In genomic region chr17:74431481-74431880, GRCm38 (mm10) we compare ENCODE assay signal across 9 mouse cellular contexts. TPM values are rescaled to one million over a fixed set of nuclear protein-coding genes. Genes with fewer than 3 reads are reported as not detected.
A peak's percentile ranks its signal among the peaks of the same experiment; 100 is the strongest.
DNase-seq lines count a peak whose midpoint lies in the region; ATAC-seq lines count a peak whose summit lies in the region.
"Had no signal": no experiment of that assay in that cellular context is flagged by ENCODE, and none has a peak within 500 bp of the region (broad histone marks: within the 10 kb centered on the region; RNA-seq: fewer than 3 reads in every experiment).

No protein-coding gene starts in this region.

- H3K27ac ChIP-seq in forebrain, embryonic 14.5 days (ENCODE audit: low read depth, low read length), result no peak overlapping the region
- H3K27ac ChIP-seq in forebrain, embryonic 16.5 days (ENCODE audit: low read length), result no peak overlapping the region
- H3K27ac ChIP-seq in neural tube, embryonic 11.5 days (ENCODE audit: low read depth, low read length), result no peak overlapping the region
- no peak overlapping the region for H3K27ac ChIP-seq in neural tube, embryonic 15.5 days (replicated peaks)
- no peak overlapping the region for H3K27ac ChIP-seq in hindbrain, embryonic 12.5 days

- no peak overlapping the region for H3K4me2 ChIP-seq in forebrain, embryonic 14.5 days (ENCODE audit: low read length)
- no peak overlapping the region for H3K4me2 ChIP-seq in forebrain, embryonic 16.5 days (ENCODE audit: low read length)
- no peak overlapping the region for H3K4me2 ChIP-seq in neural tube, embryonic 11.5 days (ENCODE audit: low read depth)
- H3K4me2 ChIP-seq in neural tube, embryonic 15.5 days, result no peak overlapping the region
- H3K4me2 ChIP-seq in hindbrain, embryonic 12.5 days (replicated peaks), result no peak overlapping the region

- no peak overlapping the region for H3K4me3 ChIP-seq in forebrain, embryonic 14.5 days (ENCODE audit: low read depth, low read length)
- H3K4me3 ChIP-seq in forebrain, embryonic 16.5 days (replicated peaks; ENCODE audit: low read length), result no peak overlapping the region
- H3K4me3 ChIP-seq in neural tube, embryonic 11.5 days (ENCODE audit: low read depth, low read length), result no peak overlapping the region
- H3K4me3 ChIP-seq in neural tube, embryonic 15.5 days (replicated peaks), result no peak overlapping the region
- no peak overlapping the region for H3K4me3 ChIP-seq in hindbrain, embryonic 12.5 days

- no peaks in the 10 kb centered on the region for H3K9me3 ChIP-seq in forebrain, embryonic 14.5 days (replicated peaks; ENCODE audit: control insufficient read depth, low read length)
- no peaks in the 10 kb centered on the region for H3K9me3 ChIP-seq in forebrain, embryonic 16.5 days (ENCODE audit: control insufficient read depth, low read length)
- no peaks in the 10 kb centered on the region for H3K9me3 ChIP-seq in neural tube, embryonic 11.5 days (ENCODE audit: control insufficient read depth, low read length)
- H3K9me3 ChIP-seq in neural tube, embryonic 15.5 days (replicated peaks), result no peaks in the 10 kb centered on the region
- H3K9me3 ChIP-seq in hindbrain, embryonic 12.5 days (replicated peaks), result no peaks in the 10 kb centered on the region
- H3K9me3 ChIP-seq: G1E had no signal

- 58% methylated on average over 13 of the region's 13 CpGs for WGBS in forebrain, embryonic 14.5 days
- 64% methylated on average over 13 of the region's 13 CpGs for WGBS in forebrain, embryonic 16.5 days
- WGBS in neural tube, embryonic 11.5 days, result 68% methylated on average over 13 of the region's 13 CpGs
- WGBS in neural tube, embryonic 15.5 days, result 78% methylated on average over 13 of the region's 13 CpGs
- 66% methylated on average over 13 of the region's 13 CpGs for WGBS in hindbrain, embryonic 12.5 days

- peak; percentile 15 for DNase-seq in forebrain, embryonic 14.5 days (ENCODE audit: low spot score)
- DNase-seq in neural tube, embryonic 11.5 days (ENCODE audit: low spot score), result peak; percentile 15
- DNase-seq in splenic B cell, adult 2 months (ENCODE audit: low read depth, low spot score), result peak; percentile 14
- no peak for DNase-seq in left cerebral cortex, adult 9 months (ENCODE audit: low spot score in 2 of 2)
- DNase-seq in MN1 (ENCODE audit: low spot score), result no peak

- no peak overlapping the region for H3K9ac ChIP-seq in forebrain, embryonic 14.5 days (ENCODE audit: low read length)
- H3K9ac ChIP-seq in forebrain, embryonic 16.5 days (replicated peaks; ENCODE audit: low read depth, low read length), result no peak overlapping the region
- H3K9ac ChIP-seq in neural tube, embryonic 11.5 days (ENCODE audit: low read length), result no peak overlapping the region
- H3K9ac ChIP-seq in neural tube, embryonic 15.5 days (replicated peaks), result no peak overlapping the region
- no peak overlapping the region for H3K9ac ChIP-seq in hindbrain, embryonic 12.5 days

- peaks cover 11% of the 10 kb centered on the region; the same call in 1 of the 2 replicates for H3K36me3 ChIP-seq in forebrain, embryonic 14.5 days (ENCODE audit: control insufficient read depth, insufficient read depth, low read length)
- H3K36me3 ChIP-seq in forebrain, embryonic 16.5 days (ENCODE audit: control insufficient read depth, insufficient read depth), result peaks cover 5% of the 10 kb centered on the region
- no peaks in the 10 kb centered on the region for H3K36me3 ChIP-seq in neural tube, embryonic 11.5 days (ENCODE audit: control insufficient read depth, insufficient read depth, low read length)
- peaks cover 13% of the 10 kb centered on the region; the same call in 1 of the 2 replicates for H3K36me3 ChIP-seq in neural tube, embryonic 15.5 days
- peaks cover 12% of the 10 kb centered on the region; the same call in 1 of the 2 replicates for H3K36me3 ChIP-seq in hindbrain, embryonic 12.5 days
- H3K36me3 ChIP-seq in splenic B cell, adult 2 months (ENCODE audit: control insufficient read depth, insufficient read depth, low read length, poor library complexity, severe bottlenecking), result peaks cover 17% of the 10 kb centered on the region

- no peaks in the 10 kb centered on the region for H3K27me3 ChIP-seq in forebrain, embryonic 14.5 days (replicated peaks; ENCODE audit: control insufficient read depth, insufficient read depth, low read length)
- H3K27me3 ChIP-seq in forebrain, embryonic 16.5 days (replicated peaks; ENCODE audit: control insufficient read depth, insufficient read depth, low read length), result no peaks in the 10 kb centered on the region
- H3K27me3 ChIP-seq in neural tube, embryonic 11.5 days (ENCODE audit: control insufficient read depth, insufficient read depth, low read length), result no peaks in the 10 kb centered on the region
- no peaks in the 10 kb centered on the region for H3K27me3 ChIP-seq in neural tube, embryonic 15.5 days (replicated peaks)
- no peaks in the 10 kb centered on the region for H3K27me3 ChIP-seq in hindbrain, embryonic 12.5 days
- no peaks in the 10 kb centered on the region for H3K27me3 ChIP-seq in splenic B cell, adult 2 months (ENCODE audit: control insufficient read depth, insufficient read depth, low read length, poor library complexity, severe bottlenecking)

- no peak; the same call in 1 of the 2 replicates for ATAC-seq in forebrain, embryonic 14.5 days
- no peak for ATAC-seq in forebrain, embryonic 16.5 days
- no peak for ATAC-seq in neural tube, embryonic 11.5 days (ENCODE audit: insufficient read depth, low FRiP score, low TSS enrichment)
- ATAC-seq in neural tube, embryonic 15.5 days (ENCODE audit: low FRiP score), result no peak
- peak; percentile 13; the same call in 1 of the 2 replicates for ATAC-seq in hindbrain, embryonic 12.5 days (ENCODE audit: low FRiP score)

- H3K4me1 ChIP-seq in forebrain, embryonic 14.5 days (ENCODE audit: control insufficient read depth, insufficient read depth, low read length), result no peaks in the 10 kb centered on the region
- no peaks in the 10 kb centered on the region for H3K4me1 ChIP-seq in forebrain, embryonic 16.5 days (replicated peaks; ENCODE audit: control insufficient read depth, insufficient read depth, low read length)
- H3K4me1 ChIP-seq in neural tube, embryonic 11.5 days (ENCODE audit: control insufficient read depth, insufficient read depth, low read length), result no peaks in the 10 kb centered on the region
- H3K4me1 ChIP-seq in neural tube, embryonic 15.5 days, result no peaks in the 10 kb centered on the region
- no peaks in the 10 kb centered on the region for H3K4me1 ChIP-seq in hindbrain, embryonic 12.5 days

RNA-seq across cellular contexts. Expression of gene Nlrc4, which starts 27.5 kb away (rescaled TPM):
- 0.18 and 0.32 TPM in 2 replicates for polyA plus RNA-seq in forebrain, embryonic 14.5 days (2014; fragmentation: Nextera tagmentation; extraction: Ambion mirVana)
- 0.25 and 0.27 TPM in 2 replicates for polyA plus RNA-seq in forebrain, embryonic 16.5 days (2015; fragmentation: Nextera tagmentation; extraction: Ambion mirVana)
- 0.12 and 0.23 TPM in 2 replicates for polyA plus RNA-seq in neural tube, embryonic 11.5 days (2014; fragmentation: Nextera tagmentation; extraction: Ambion mirVana)
- 0.37 and 0.78 TPM in 2 replicates for polyA plus RNA-seq in neural tube, embryonic 15.5 days (2015; fragmentation: Nextera tagmentation; extraction: Ambion mirVana)
- polyA plus RNA-seq in hindbrain, embryonic 12.5 days (2016; fragmentation: Nextera tagmentation; extraction: Ambion mirVana), result 0.34 TPM in 2 replicates

RNA-seq across cellular contexts. Expression of gene Slc30a6, which starts 36.1 kb away (rescaled TPM):
- 31.6 and 33.6 TPM in 2 replicates for polyA plus RNA-seq in forebrain, embryonic 14.5 days (2014; fragmentation: Nextera tagmentation; extraction: Ambion mirVana)
- polyA plus RNA-seq in forebrain, embryonic 16.5 days (2015; fragmentation: Nextera tagmentation; extraction: Ambion mirVana), result 31.4 and 33.2 TPM in 2 replicates
- polyA plus RNA-seq in neural tube, embryonic 11.5 days (2014; fragmentation: Nextera tagmentation; extraction: Ambion mirVana), result 31.6 and 33.1 TPM in 2 replicates
- polyA plus RNA-seq in neural tube, embryonic 15.5 days (2015; fragmentation: Nextera tagmentation; extraction: Ambion mirVana), result 31.4 and 32.6 TPM in 2 replicates
- 30.2 and 30.3 TPM in 2 replicates for polyA plus RNA-seq in hindbrain, embryonic 12.5 days (2016; fragmentation: Nextera tagmentation; extraction: Ambion mirVana)

RNA-seq across cellular contexts. Expression of gene Yipf4, which starts 57.8 kb away (rescaled TPM):
- polyA plus RNA-seq in forebrain, embryonic 14.5 days (2014; fragmentation: Nextera tagmentation; extraction: Ambion mirVana), result 65.7 and 67.4 TPM in 2 replicates
- polyA plus RNA-seq in forebrain, embryonic 16.5 days (2015; fragmentation: Nextera tagmentation; extraction: Ambion mirVana), result 50.4 and 62.0 TPM in 2 replicates
- polyA plus RNA-seq in neural tube, embryonic 11.5 days (2014; fragmentation: Nextera tagmentation; extraction: Ambion mirVana), result 48.3 and 53.3 TPM in 2 replicates
- polyA plus RNA-seq in neural tube, embryonic 15.5 days (2015; fragmentation: Nextera tagmentation; extraction: Ambion mirVana), result 56.1 and 56.2 TPM in 2 replicates
- 58.0 and 59.7 TPM in 2 replicates for polyA plus RNA-seq in hindbrain, embryonic 12.5 days (2016; fragmentation: Nextera tagmentation; extraction: Ambion mirVana)

Comparison
In these comparisons a context has a peak if more than half of its experiments do, and no peak if none do; other contexts are left out.
1. DNase-seq: peak in forebrain, embryonic 14.5 days (single experiment), neural tube, embryonic 11.5 days (single experiment) and splenic B cell, adult 2 months (single experiment); none in left cerebral cortex, adult 9 months (0 of 2) and MN1 (single experiment).